Mouse (Mus musculus) stomach, postnatal 0 days (tissue): ENCODE data around the gene Acot7. TPM values are rescaled to one million over a fixed set of nuclear protein-coding genes. Genes with fewer than 3 reads are reported as not detected.

Source experiments
- ATAC-seq: fragments of 200-750 bp; cut with Nextera tagmentation; 2 replicates; pipeline ENCODE4 v1.8.0; 2017; ENCODE audit not compliant: low FRiP score, low TSS enrichment
- DNase-seq: peaks from one replicate; pipeline ENCODE4 v3.0.0-alpha.2; 2016; ENCODE audit warnings: low spot score
- H3K27ac ChIP-seq: fragments of 300-500 bp; sonication (generic); replicated peaks from 2 replicates; pipeline ENCODE4 v1.5.1; 2014; ENCODE audit warnings: mild to moderate bottlenecking, control low read depth
- H3K27me3 ChIP-seq: fragments of 300-500 bp; sonication (generic); 2 replicates; pipeline ENCODE4 v1.6.1; 2014; ENCODE audit warnings: low read length; ENCODE audit not compliant: control insufficient read depth, insufficient read depth
- H3K36me3 ChIP-seq: fragments of 300-500 bp; sonication (generic); 2 replicates; pipeline ENCODE4 v1.6.1; 2014; ENCODE audit warnings: low read length, mixed read lengths; ENCODE audit not compliant: control insufficient read depth, insufficient read depth
- H3K4me1 ChIP-seq: fragments of 300-500 bp; sonication (generic); replicated peaks from 2 replicates; pipeline ENCODE4 v1.6.1; 2014; ENCODE audit warnings: antibody characterized with exemption; ENCODE audit not compliant: control insufficient read depth, insufficient read depth
- H3K4me2 ChIP-seq: fragments of 300-500 bp; sonication (generic); replicated peaks from 2 replicates; pipeline ENCODE4 v1.6.1; 2014; ENCODE audit warnings: low read depth, mild to moderate bottlenecking, control low read depth, moderate library complexity
- H3K4me3 ChIP-seq: fragments of 300-500 bp; sonication (generic); 2 replicates; pipeline ENCODE4 v1.5.1; 2014; ENCODE audit warnings: low read depth, low read length, control low read depth
- H3K9ac ChIP-seq: fragments of 300-500 bp; sonication (generic); 2 replicates; pipeline ENCODE4 v1.6.1; 2014; ENCODE audit warnings: mild to moderate bottlenecking, low read length, control low read depth, mixed read lengths
- H3K9me3 ChIP-seq: fragments of 300-500 bp; sonication (generic); 2 replicates; pipeline ENCODE4 v1.6.1; 2016; ENCODE audit warnings: low read length; ENCODE audit not compliant: control insufficient read depth
- CTCF ChIP-seq: IDR thresholded peaks from 2 replicates; pipeline ENCODE4 v1.5.1; 2016; ENCODE audit warnings: antibody characterized with exemption, low read depth, mild to moderate bottlenecking, moderate library complexity
- EP300 ChIP-seq: optimal IDR thresholded peaks from 2 replicates; pipeline ENCODE3; 2016; ENCODE audit warnings: antibody characterized with exemption
- WGBS: fragments of 180-500 bp; shearing (Covaris S2); extraction: QIAGEN DNeasy Blood & Tissue Kit; methylation state at CpG from one replicate; pipeline ENCODE4 v1.1.7; 2014; 5-methylcytosine and 5-hydroxymethylcytosine counted together
- polyA plus RNA-seq: library from polyadenylated mRNA; unstranded; fragments of >200 nt; fragmentation: Nextera tagmentation; extraction: Ambion mirVana; gene quantifications from 2 replicates; pipeline ENCODE4 v1.2.1, GENCODE M21; 2015

The Acot7 gene
- polyA plus RNA-seq, 1 experiment from 2014 or later: 55.0 TPM

DNA sequence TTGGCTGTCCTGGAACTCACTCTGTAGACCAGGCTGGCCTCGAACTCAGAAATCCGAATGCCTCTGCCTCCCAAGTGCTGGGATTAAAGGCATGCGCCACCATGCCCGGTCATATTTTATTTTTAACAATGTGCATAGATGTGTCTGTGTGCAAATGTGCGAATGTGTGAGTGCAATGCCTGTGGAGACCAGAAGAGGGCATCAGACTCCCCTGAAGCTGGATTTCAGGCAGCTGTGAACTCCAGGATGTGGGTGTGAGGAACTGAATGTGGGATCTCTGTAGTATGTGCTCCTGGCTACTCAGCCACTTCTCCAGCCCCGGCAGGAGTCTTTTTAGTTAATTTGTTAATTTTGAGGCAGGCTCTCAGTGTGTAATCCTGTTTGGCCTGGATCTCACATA, 6.4 kb upstream of the Acot7 start:
- no peaks in the 10 kb centered on the region for H3K9me3 ChIP-seq
- H3K4me2 ChIP-seq: no peak overlapping the region
- TF ChIP-seq EP300: no peak
- TF ChIP-seq CTCF: peak; percentile 51
- no peaks in the 10 kb centered on the region for H3K4me1 ChIP-seq
- ATAC-seq (no peak), DNase-seq (no peak)
- no peaks in the 10 kb centered on the region for H3K27me3 ChIP-seq
- H3K27ac ChIP-seq: no peak overlapping the region
- no peaks in the 10 kb centered on the region for H3K36me3 ChIP-seq
- WGBS: 79% methylated on average over 6 of the region's 6 CpGs
- H3K4me3 ChIP-seq: no peak overlapping the region
- no peak overlapping the region for H3K9ac ChIP-seq

- H3K4me3 ChIP-seq: no peak overlapping the region
- H3K9me3 ChIP-seq: no peaks in the 10 kb centered on the region
- no peaks in the 10 kb centered on the region for H3K27me3 ChIP-seq
- 4% methylated on average over 5 of the region's 5 CpGs for WGBS
- ATAC-seq: no peak
- no peaks in the 10 kb centered on the region for H3K36me3 ChIP-seq
- H3K9ac ChIP-seq: no peak overlapping the region
- 0 out of 2 replicates have a peak, but pooled peaks cover 2% of the 10 kb centered on the region for H3K4me1 ChIP-seq
- no peak for TF ChIP-seq EP300
- peak; percentile 95 for TF ChIP-seq CTCF
- H3K27ac ChIP-seq: no peak overlapping the region
- peak; percentile 75 for DNase-seq
- no peak overlapping the region for H3K4me2 ChIP-seq
Measured at GRCm38 (mm10) chr4:152173041-152173440, 4.9 kb upstream of the Acot7 start.

GRCm38 (mm10) chr4:152173956-152174355, 4.0 kb upstream of the Acot7 start:
- H3K4me1 ChIP-seq: 0 out of 2 replicates have a peak, but pooled peaks cover 5% of the 10 kb centered on the region
- no peaks in the 10 kb centered on the region for H3K27me3 ChIP-seq
- ATAC-seq (no peak), DNase-seq (no peak)
- TF ChIP-seq EP300: no peak
- no peak for TF ChIP-seq CTCF
- no peak overlapping the region for H3K4me2 ChIP-seq
- H3K4me3 ChIP-seq: no peak overlapping the region
- H3K9ac ChIP-seq: no peak overlapping the region
- H3K9me3 ChIP-seq: no peaks in the 10 kb centered on the region
- no peak overlapping the region for H3K27ac ChIP-seq
- WGBS: 63% methylated on average over 9 of the region's 9 CpGs
- H3K36me3 ChIP-seq: no peaks in the 10 kb centered on the region

GRCm38 (mm10) chr4:152176638-152177037, 1.3 kb upstream of the Acot7 start:
- ATAC-seq: no peak
- 77% methylated on average over 3 of the region's 3 CpGs for WGBS

DNA sequence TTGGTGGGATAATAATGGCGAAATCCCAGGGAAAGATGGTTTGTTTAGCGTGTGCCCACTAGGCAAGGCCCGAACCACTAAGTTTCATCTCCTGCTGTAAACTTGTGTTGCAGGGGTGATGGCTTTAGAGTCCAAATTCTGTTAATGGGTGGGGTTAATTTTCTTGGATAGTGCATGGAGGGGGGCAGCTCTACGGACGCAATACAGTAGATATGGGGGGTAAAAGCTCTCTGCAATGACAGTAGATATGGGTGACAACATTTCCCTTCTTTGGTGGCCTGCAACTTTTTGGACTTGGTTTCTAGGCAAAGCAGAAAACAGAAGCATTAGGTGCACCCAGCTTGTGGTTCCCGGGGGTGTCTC, 779 bp upstream of the Acot7 start:
- Histone ChIP-seq H3K9me3 (no peaks in the 10 kb centered on the region), H3K9ac (peak overlapping the region; percentile 81), H3K27me3 (no peaks in the 10 kb centered on the region), H3K4me3 (peak overlapping the region; percentile 67), H3K36me3 (no peaks in the 10 kb centered on the region), H3K4me1 (0 out of 2 replicates have a peak, but pooled peaks cover 5% of the 10 kb centered on the region), H3K4me2 (peak overlapping the region; percentile 93), H3K27ac (no peak overlapping the region; the same call in 1 of the 2 replicates)
- 48% methylated on average over 6 of the region's 6 CpGs for WGBS
- DNase-seq (no peak), ATAC-seq (no peak)
- no peak for TF ChIP-seq CTCF
- TF ChIP-seq EP300: no peak

More at GRCm38 (mm10) chr4:152176638-152177037, 1.3 kb upstream of the Acot7 start:
- no peak overlapping the region for H3K4me2 ChIP-seq
- H3K36me3 ChIP-seq: no peaks in the 10 kb centered on the region
- H3K4me3 ChIP-seq: no peak overlapping the region
- 0 out of 2 replicates have a peak, but pooled peaks cover 5% of the 10 kb centered on the region for H3K4me1 ChIP-seq
- H3K27me3 ChIP-seq: no peaks in the 10 kb centered on the region
- H3K9me3 ChIP-seq: no peaks in the 10 kb centered on the region
- no peak overlapping the region for H3K9ac ChIP-seq
- H3K27ac ChIP-seq: no peak overlapping the region
- TF ChIP-seq EP300 (no peak), CTCF (no peak)
- no peak for DNase-seq

DNA sequence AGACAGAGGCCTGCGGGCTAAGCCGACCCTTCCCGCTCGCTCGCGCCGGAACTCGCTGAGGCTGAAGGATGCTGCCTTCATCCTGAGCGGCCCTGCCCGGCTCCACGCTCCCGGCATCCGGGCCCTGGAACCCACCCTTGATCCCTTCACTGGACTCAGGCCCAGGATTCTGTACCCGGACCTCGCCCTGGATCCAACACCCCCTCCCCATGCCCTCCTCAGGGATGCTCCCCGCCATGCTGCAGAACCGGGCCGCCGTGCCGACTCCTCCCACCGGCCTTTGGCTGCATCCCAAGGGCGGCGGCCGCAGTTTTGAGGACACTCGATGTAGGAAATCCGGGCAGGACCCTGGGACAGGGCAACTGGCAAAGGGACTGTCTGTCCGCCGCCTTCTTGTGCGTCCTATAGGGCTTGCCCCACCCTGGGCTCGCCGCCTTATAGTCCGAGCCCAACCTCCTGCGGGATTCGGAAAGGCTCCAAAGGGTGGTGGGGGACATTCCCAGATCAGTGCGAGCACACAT, 470 bp downstream of the Acot7 start:
- no peak for TF ChIP-seq EP300
- TF ChIP-seq CTCF: no peak
- under 1% methylated on average over 35 of the region's 35 CpGs for WGBS
- ATAC-seq: peak; percentile 43
- Histone ChIP-seq H3K4me3 (peak overlapping the region; percentile 67), H3K27ac (no peak overlapping the region), H3K36me3 (no peaks in the 10 kb centered on the region), H3K9me3 (no peaks in the 10 kb centered on the region), H3K4me1 (0 out of 2 replicates have a peak, but pooled peaks cover 5% of the 10 kb centered on the region), H3K4me2 (peak overlapping the region; percentile 93), H3K27me3 (no peaks in the 10 kb centered on the region), H3K9ac (peak overlapping the region; percentile 56)
- DNase-seq: peak; percentile 50
